Mouse (Mus musculus): ENCODE results near the gene Ociad2. TPM values are rescaled to one million over a fixed set of nuclear protein-coding genes. Genes with fewer than 3 reads are reported as not detected.
A peak's percentile ranks its signal among the peaks of the same experiment; 100 is the strongest.
"Not testable (repeated sequence)": the region's sequence is repeated elsewhere in the genome, so short reads cannot be mapped to it uniquely, and the experiment has no call there.

Ociad2 gene
- total RNA-seq, 2 experiments from 2014 or later, result 122 to 128 TPM

GRCm38 (mm10) chr5:73359134-73359751 is 18.4 kb upstream of the Ociad2 start:
- intact Hi-C loops (cut with DNase I), result loop anchor here (1.0 kb wide), 3 partner anchors 10 to 19 kb away; no protein-coding TSS in a partner anchor
- peak in 1 of 2 experiments; percentile 57 for DNase-seq (ENCODE audit: low spot score in 2 of 2)

- intact Hi-C loops (cut with DNase I), result no loop called here
- DNase-seq (ENCODE audit: low spot score in 2 of 2), result no peak
Measured at GRCm38 (mm10) chr5:73355393-73355792, 14.6 kb upstream of the Ociad2 start.

GRCm38 (mm10) chr5:73353978-73354377 is 13.2 kb upstream of the Ociad2 start:
- no peak for DNase-seq (ENCODE audit: low spot score in 2 of 2)
- intact Hi-C loops (cut with DNase I), result no loop called here

- peak in 1 of 2 experiments; percentile 71 for DNase-seq (ENCODE audit: low spot score in 2 of 2)
- intact Hi-C loops (cut with DNase I), result no loop called here
Measured at GRCm38 (mm10) chr5:73353519-73353918, 12.7 kb upstream of the Ociad2 start.

GRCm38 (mm10) chr5:73351796-73352195 is 11.0 kb upstream of the Ociad2 start:
- intact Hi-C loops (cut with DNase I), result no loop called here
- DNase-seq (ENCODE audit: low spot score in 2 of 2), result no peak

GRCm38 (mm10) chr5:73349514-73349913 is 8.7 kb upstream of the Ociad2 start:
- intact Hi-C loops (cut with DNase I), result no loop called here
- DNase-seq (ENCODE audit: low spot score in 2 of 2), result no peak

- no peak for DNase-seq (ENCODE audit: low spot score in 2 of 2)
- intact Hi-C loops (cut with DNase I), result no loop called here
Measured at GRCm38 (mm10) chr5:73345254-73345653, 4.4 kb upstream of the Ociad2 start.

GRCm38 (mm10) chr5:73344310-73344709 is 3.5 kb upstream of the Ociad2 start:
- peak; percentile 84 to 97 for DNase-seq (ENCODE audit: low spot score in 2 of 2)
- intact Hi-C loops (cut with DNase I), result loop anchor here (1.0 kb wide), 1 partner anchor 15 kb away; no protein-coding TSS in a partner anchor

- intact Hi-C loops (cut with DNase I), result no loop called here
Measured at GRCm38 (mm10) chr5:73342701-73343355, 2.0 kb upstream of the Ociad2 start.

GRCm38 (mm10) chr5:73339779-73340722 is 777 bp downstream of the Ociad2 start:
- intact Hi-C loops (cut with DNase I), result loop anchor here (1.0 kb wide), 1 partner anchor 19 kb away; no protein-coding TSS in a partner anchor
- DNase-seq (ENCODE audit: low spot score in 2 of 2), result peak in 1 of 2 experiments; percentile 81

More at GRCm38 (mm10) chr5:73342701-73343355, 2.0 kb upstream of the Ociad2 start:
- no peak for DNase-seq (ENCODE audit: low spot score in 2 of 2)

- DNase-seq (ENCODE audit: low spot score in 2 of 2), result no peak
- intact Hi-C loops (cut with DNase I), result no loop called here
Measured at GRCm38 (mm10) chr5:73338832-73339163, 2.0 kb downstream of the Ociad2 start.

- DNase-seq (ENCODE audit: low spot score in 2 of 2), result peak; percentile 69 to 89
- intact Hi-C loops (cut with DNase I), result loop anchor here (2.0 kb wide), 1 partner anchor 43 kb away; no protein-coding TSS in a partner anchor
Measured at GRCm38 (mm10) chr5:73337961-73338831, 2.6 kb downstream of the Ociad2 start.

- no peak for DNase-seq (ENCODE audit: low spot score in 2 of 2)
- intact Hi-C loops (cut with DNase I), result loop anchor here (2.0 kb wide), 1 partner anchor 44 kb away; no protein-coding TSS in a partner anchor
Measured at GRCm38 (mm10) chr5:73336448-73336847, 4.4 kb downstream of the Ociad2 start.

GRCm38 (mm10) chr5:73331002-73331401 is 9.8 kb downstream of the Ociad2 start:
- intact Hi-C loops (cut with DNase I), result no loop called here
- no peak for DNase-seq (ENCODE audit: low spot score in 2 of 2)

- intact Hi-C loops (cut with DNase I), result no loop called here
- no peak for DNase-seq (ENCODE audit: low spot score in 2 of 2)
Measured at GRCm38 (mm10) chr5:73324526-73325170, 16.2 kb downstream of the Ociad2 start.

- intact Hi-C loops (cut with DNase I), result no loop called here
Measured at GRCm38 (mm10) chr5:73323602-73324001, 17.2 kb downstream of the Ociad2 start.

GRCm38 (mm10) chr5:73322684-73323083 is 18.1 kb downstream of the Ociad2 start:
- intact Hi-C loops (cut with DNase I); DNase-seq (ENCODE audit: low spot score in 2 of 2): not testable (repeated sequence)

More at GRCm38 (mm10) chr5:73323602-73324001, 17.2 kb downstream of the Ociad2 start:
- DNase-seq (ENCODE audit: low spot score in 2 of 2), result no peak

GRCm38 (mm10) chr5:73319306-73319705 is 21.5 kb downstream of the Ociad2 start:
- intact Hi-C loops (cut with DNase I), result no loop called here
- no peak for DNase-seq (ENCODE audit: low spot score in 2 of 2)
